Mouse (Mus musculus) hindbrain, embryonic 10.5 days (tissue): ENCODE measurements around the gene Trhr2. TPM values are rescaled to one million over a fixed set of nuclear protein-coding genes. Genes with fewer than 3 reads are reported as not detected.

ENCODE experiments used
- DNase-seq: peaks from one replicate; pipeline ENCODE4 v3.0.0-alpha.2; 2017; ENCODE audit warnings: low spot score
- H3K27ac ChIP-seq: fragments of 300-500 bp; sonication (generic); 2 replicates; pipeline ENCODE4 v1.5.1; 2016; ENCODE audit warnings: mild to moderate bottlenecking, moderate library complexity
- H3K27me3 ChIP-seq: fragments of 300-500 bp; sonication (generic); 2 replicates; pipeline ENCODE4 v1.6.1; 2016; ENCODE audit warnings: mild to moderate bottlenecking; ENCODE audit not compliant: poor library complexity, insufficient read depth, severe bottlenecking
- H3K36me3 ChIP-seq: fragments of 300-500 bp; sonication (generic); 2 replicates; pipeline ENCODE4 v1.6.1; 2016; ENCODE audit warnings: mild to moderate bottlenecking, moderate library complexity
- H3K4me1 ChIP-seq: fragments of 300-500 bp; sonication (generic); replicated peaks from 2 replicates; pipeline ENCODE4 v1.6.1; 2016; ENCODE audit warnings: mild to moderate bottlenecking
- H3K4me3 ChIP-seq: fragments of 300-500 bp; sonication (generic); 2 replicates; pipeline ENCODE4 v1.5.1; 2016; ENCODE audit warnings: mild to moderate bottlenecking, moderate library complexity
- H3K9me3 ChIP-seq: fragments of 300-500 bp; sonication (generic); 2 replicates; pipeline ENCODE4 v1.6.1; 2016; ENCODE audit warnings: mild to moderate bottlenecking, moderate library complexity
- WGBS: fragments of 180-500 bp; shearing (Covaris S2); methylation state at CpG from one replicate; pipeline ENCODE4 v1.1.7; 2016; 5-methylcytosine and 5-hydroxymethylcytosine counted together
- polyA plus RNA-seq: library from polyadenylated mRNA; unstranded; fragments of >200 nt; fragmentation: Nextera tagmentation; extraction: Ambion mirVana; gene quantifications from 2 replicates; pipeline ENCODE4 v1.2.1, GENCODE M21; 2016

The Trhr2 gene
- polyA plus RNA-seq, 1 experiment from 2014 or later: not detected

DNA sequence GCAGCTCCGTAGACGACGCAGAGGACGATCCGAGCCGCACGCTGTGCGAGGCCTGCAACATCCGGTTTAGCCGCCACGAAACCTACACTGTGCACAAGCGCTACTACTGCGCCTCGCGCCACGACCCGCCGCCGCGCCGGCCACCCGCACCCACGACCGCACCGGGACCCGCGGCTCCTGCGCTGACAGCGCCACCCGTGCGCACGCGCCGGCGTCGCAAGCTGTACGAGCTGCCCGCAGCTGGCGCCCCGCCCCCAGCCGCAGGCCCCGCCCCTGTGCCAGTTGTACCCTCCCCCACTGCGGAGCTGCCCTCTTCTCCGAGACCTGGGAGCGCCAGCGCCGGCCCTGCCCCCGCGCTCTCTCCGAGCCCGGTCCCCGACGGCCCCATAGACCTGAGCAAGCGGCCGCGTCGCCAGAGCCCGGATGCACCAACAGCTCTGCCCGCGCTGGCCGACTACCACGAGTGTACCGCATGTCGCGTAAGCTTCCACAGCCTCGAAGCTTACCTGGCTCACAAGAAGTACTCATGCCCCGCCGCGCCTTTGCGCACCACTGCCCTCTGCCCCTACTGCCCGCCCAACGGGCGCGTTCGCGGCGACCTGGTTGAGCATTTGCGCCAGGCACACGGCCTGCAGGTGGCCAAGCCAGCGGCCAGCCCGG is 24.2 kb downstream of the Trhr2 start:
- DNase-seq: peak; percentile 80
- Histone ChIP-seq H3K27ac (peak overlapping the region; percentile 62), H3K4me1 (peaks cover 37% of the 10 kb centered on the region), H3K9me3 (no peaks in the 10 kb centered on the region), H3K27me3 (peaks cover 88% of the 10 kb centered on the region), H3K4me3 (peak overlapping the region; percentile 66), H3K36me3 (peaks cover 44% of the 10 kb centered on the region)
- WGBS: 4% methylated on average over 81 of the region's 81 CpGs

DNA sequence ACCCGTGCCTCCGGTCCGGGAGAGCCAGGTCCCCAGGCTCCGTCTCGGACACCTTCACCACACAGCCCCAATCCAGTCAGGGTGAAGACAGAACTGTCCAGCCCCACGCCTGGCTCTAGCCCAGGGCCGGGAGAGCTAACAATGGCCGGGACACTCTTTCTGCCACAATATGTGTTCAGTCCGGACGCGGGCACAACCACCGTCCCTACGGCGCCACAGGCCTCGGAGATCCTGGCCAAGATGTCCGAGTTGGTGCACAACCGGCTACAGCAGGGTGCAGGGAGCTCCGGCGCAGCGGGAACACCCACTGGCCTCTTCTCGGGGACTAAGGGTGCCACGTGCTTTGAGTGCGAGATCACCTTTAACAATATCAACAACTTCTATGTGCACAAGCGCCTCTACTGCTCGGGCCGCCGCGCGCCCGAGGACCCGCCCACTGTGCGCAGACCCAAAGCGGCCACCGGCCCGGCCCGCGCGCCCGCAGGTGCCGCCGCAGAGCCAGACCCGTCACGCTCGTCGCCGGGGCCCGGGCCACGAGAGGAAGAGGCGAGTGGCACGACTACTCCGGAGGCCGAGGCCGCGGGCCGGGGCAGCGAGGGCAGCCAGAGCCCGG is 24.8 kb downstream of the Trhr2 start:
- DNase-seq: no peak
- H3K27me3 ChIP-seq: peaks cover 82% of the 10 kb centered on the region
- peak overlapping the region; percentile 66 for H3K4me3 ChIP-seq
- peaks cover 44% of the 10 kb centered on the region for H3K4me1 ChIP-seq
- H3K27ac ChIP-seq: peak overlapping the region; percentile 62
- peaks cover 44% of the 10 kb centered on the region for H3K36me3 ChIP-seq
- H3K9me3 ChIP-seq: no peaks in the 10 kb centered on the region
- WGBS: 10% methylated on average over 57 of the region's 57 CpGs

DNA sequence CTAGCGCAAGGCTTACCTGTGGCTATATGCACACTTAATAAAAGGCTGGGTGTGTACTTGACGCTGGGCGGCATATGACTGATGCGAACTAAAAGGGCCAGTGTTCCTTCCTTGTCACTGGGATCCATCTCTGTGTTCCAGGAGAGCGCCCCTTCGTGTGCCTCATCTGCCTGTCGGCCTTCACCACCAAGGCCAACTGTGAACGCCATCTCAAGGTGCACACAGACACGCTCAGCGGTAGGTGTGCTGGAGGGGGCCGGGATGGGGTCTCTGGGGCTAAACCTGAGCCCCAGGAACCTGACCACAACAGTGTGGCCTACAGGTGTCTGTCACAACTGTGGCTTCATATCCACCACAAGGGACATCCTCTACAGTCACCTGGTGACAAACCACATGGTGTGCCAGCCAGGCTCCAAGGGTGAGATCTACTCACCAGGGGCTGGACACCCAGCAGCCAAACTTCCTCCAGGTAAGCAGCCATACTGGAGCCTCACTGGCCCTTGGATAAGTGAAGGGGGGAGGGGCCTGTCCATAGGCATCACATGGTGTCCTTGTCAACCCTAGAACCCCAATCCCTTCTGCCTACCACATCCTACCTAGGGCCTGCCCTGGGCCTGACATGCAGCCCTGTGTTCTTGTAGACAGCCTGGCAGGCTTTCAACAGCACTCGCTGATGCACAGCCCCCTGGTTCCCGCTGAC is 25.6 kb downstream of the Trhr2 start:
- Histone ChIP-seq H3K27me3 (peaks cover 83% of the 10 kb centered on the region), H3K4me3 (peak overlapping the region; percentile 66; the same call in 1 of the 2 replicates), H3K4me1 (peaks cover 52% of the 10 kb centered on the region), H3K9me3 (no peaks in the 10 kb centered on the region), H3K27ac (no peak overlapping the region), H3K36me3 (peaks cover 44% of the 10 kb centered on the region)
- DNase-seq: no peak
- WGBS: 81% methylated on average over 13 of the region's 13 CpGs

DNA sequence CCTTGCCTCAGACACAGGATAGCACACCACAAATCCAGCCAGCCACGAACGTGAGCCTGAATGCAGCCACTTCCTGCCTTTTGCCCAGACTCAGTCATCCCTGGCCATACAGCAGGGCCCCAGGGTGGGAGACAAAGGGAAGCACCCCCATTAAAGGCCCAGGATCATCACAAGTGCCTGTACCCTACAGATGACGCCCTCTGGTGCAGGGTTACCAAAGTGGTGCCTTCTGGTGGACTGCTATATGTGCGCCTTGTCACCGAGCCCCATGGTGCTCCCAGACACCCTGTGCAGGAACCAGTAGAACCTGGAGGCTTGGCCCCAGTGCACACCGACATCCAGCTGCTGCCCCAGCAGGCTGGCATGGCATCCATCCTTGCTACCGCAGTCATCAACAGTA is 27.0 kb downstream of the Trhr2 start:
- WGBS: 80% methylated on average over 7 of the region's 7 CpGs
- Histone ChIP-seq H3K4me1 (peaks cover 66% of the 10 kb centered on the region), H3K4me3 (no peak overlapping the region), H3K27me3 (peaks cover 69% of the 10 kb centered on the region), H3K27ac (no peak overlapping the region), H3K36me3 (peaks cover 44% of the 10 kb centered on the region), H3K9me3 (no peaks in the 10 kb centered on the region)
- no peak for DNase-seq

DNA sequence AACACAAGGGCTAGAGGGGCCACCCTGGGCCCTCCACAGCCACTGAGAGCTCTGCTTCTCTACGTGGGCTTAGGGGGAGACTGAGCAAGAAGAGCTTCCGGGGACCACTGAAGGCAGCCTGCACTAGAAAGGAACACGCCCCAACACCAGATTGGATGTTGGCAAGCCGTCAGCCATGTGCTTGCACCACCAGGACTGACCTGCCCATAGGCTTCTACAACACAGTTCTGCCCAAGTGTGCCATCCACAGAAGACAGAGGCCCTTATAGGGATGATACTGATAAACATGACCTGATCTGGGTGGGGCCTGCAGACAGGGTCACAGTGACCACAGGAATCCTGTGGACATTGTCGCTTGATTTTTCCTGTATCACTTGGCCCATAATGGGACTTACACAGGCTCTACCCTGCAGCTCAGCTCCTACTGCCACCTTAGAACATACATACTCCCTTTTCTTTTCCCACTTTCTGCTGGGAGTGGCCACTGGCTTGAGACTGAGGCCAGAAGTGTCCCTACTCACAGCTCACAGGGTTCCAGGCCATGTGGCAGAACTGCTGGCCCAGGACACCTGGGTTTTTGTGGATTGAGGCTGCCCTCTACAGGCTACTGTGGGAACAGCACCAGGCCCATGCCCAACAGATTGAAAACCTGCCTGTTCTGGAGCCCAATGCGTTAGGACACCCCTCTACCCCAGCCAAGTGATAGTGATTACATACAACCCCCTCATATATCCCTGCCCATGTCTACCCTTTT is 27.6 kb downstream of the Trhr2 start:
- WGBS: 68% methylated on average over 6 of the region's 6 CpGs
- H3K36me3 ChIP-seq: peaks cover 41% of the 10 kb centered on the region
- peaks cover 72% of the 10 kb centered on the region for H3K4me1 ChIP-seq
- DNase-seq: peak; percentile 87
- peaks cover 63% of the 10 kb centered on the region for H3K27me3 ChIP-seq
- no peak overlapping the region for H3K4me3 ChIP-seq
- no peaks in the 10 kb centered on the region for H3K9me3 ChIP-seq
- peak overlapping the region; percentile 45; the same call in 1 of the 2 replicates for H3K27ac ChIP-seq

DNA sequence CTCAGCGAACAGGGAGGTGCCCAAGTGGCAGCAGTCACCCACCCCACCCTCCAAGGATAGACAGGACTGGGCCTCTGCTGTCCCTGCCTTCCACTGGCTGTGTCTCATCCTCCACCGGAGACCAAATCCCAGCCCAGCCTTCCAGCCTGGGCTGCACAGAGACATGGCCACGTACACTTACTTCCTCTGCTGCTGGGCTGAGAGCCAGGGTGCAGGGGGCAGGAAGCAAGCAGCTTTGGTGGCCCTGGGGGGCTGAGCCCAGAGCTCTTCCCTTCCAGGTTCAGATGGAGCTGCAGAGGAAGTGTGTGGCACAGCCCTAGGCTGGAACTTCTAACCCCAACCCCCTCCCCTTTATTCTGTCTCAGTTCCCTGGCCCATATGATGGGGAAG is 29.4 kb downstream of the Trhr2 start:
- no peaks in the 10 kb centered on the region for H3K9me3 ChIP-seq
- DNase-seq: no peak
- no peak overlapping the region for H3K4me3 ChIP-seq
- peaks cover 59% of the 10 kb centered on the region for H3K27me3 ChIP-seq
- 75% methylated on average over 3 of the region's 3 CpGs for WGBS
- H3K27ac ChIP-seq: peak overlapping the region; percentile 29
- peaks cover 29% of the 10 kb centered on the region for H3K36me3 ChIP-seq
- peaks cover 69% of the 10 kb centered on the region for H3K4me1 ChIP-seq

DNA sequence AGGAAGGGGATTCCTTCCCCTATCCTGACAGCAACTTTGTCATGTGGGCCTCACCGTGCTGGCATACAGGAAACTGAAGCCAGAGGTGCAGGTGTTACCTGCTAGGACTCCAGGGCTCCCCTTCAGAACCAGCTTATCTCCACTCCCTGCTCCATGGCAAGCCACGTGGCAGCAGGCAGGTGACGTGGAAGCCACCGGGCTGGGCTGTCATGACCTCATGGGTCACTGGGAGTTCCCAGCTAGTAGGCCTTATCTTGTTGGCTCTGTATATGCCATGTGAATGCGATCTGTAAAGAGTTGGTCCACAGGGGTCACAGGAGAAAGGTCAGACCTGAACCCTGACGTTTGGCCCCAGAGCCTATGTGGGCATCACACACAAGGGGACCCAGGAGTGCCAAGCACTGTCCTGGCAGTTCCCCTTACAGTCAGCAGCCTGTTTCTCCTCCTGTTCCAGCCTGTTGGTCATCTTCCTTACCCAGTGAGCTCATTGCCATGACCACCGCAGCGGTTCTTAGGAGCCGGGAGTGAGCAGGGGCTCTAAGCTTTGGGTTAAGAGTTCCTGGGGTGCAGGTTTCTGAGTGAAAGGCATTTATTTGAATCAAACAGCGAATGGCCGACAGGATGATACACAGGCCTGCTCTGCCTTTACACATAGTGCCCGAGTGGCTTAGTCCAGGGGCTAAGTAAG is 30.0 kb downstream of the Trhr2 start:
- Histone ChIP-seq H3K27ac (peak overlapping the region; percentile 53), H3K4me3 (no peak overlapping the region), H3K4me1 (peaks cover 69% of the 10 kb centered on the region), H3K36me3 (peaks cover 29% of the 10 kb centered on the region), H3K27me3 (peaks cover 59% of the 10 kb centered on the region), H3K9me3 (no peaks in the 10 kb centered on the region)
- no peak for DNase-seq
- WGBS: 75% methylated on average over 12 of the region's 12 CpGs

DNA sequence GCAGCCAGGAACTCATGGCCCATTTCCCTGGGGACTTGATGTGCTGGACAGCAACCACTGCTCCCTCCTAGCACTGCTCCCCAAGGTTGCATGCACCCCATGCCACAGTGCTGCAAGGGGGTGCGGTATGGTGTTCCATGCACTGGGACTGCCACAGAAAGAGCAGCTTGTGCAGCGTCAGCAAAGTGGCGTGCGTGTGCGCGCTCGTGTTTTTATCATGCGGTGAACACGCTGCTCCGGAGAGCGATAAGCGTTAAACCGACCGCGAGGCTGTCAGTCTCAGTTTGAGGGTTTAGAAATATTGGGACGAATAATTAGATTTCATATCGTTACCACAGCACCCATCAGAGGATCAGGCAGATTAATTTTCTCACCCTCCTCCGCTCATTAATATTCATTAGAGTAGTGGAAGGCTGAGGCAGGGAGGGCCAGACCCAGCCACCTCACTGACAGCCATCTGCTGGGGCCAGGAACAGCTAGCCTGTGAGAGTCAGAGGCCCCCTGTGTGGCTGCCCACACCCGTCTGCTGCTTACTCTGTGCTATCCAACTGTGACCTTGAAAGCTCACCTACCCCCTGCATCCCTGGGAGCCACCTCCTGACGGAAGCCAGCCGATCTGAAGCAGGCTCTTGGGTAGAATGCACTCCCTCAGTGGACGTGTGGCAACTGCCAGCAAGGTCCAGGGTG is 30.9 kb downstream of the Trhr2 start:
- Histone ChIP-seq H3K36me3 (peaks cover 22% of the 10 kb centered on the region), H3K27me3 (peaks cover 58% of the 10 kb centered on the region), H3K9me3 (no peaks in the 10 kb centered on the region), H3K4me1 (peaks cover 73% of the 10 kb centered on the region), H3K4me3 (no peak overlapping the region), H3K27ac (peak overlapping the region; percentile 53)
- WGBS: 77% methylated on average over 22 of the region's 22 CpGs
- no peak for DNase-seq

DNA sequence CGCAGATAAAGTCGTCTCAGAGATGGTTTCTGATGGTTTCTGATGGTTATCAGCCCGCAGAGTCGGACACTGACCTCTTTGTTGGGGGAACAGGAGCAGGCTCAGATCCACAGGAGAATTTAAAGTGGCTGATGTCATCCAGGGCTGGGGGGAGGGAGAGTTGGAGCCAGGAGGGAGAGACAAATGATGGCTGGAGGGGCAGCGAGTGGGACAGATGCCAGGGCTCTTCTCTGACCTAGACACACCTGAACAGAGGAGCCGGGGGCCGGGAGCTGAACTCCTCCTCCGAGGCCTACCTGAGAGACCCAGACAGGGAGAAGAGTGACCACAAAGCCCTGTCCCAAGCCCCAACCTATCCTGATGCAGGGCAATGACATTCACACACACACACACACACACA is 31.5 kb downstream of the Trhr2 start:
- Histone ChIP-seq H3K27ac (peak overlapping the region; percentile 62; the same call in 1 of the 2 replicates), H3K4me3 (no peak overlapping the region), H3K9me3 (no peaks in the 10 kb centered on the region), H3K27me3 (peaks cover 52% of the 10 kb centered on the region), H3K36me3 (peaks cover 16% of the 10 kb centered on the region; the same call in 1 of the 2 replicates), H3K4me1 (peaks cover 79% of the 10 kb centered on the region)
- WGBS: 80% methylated on average over 8 of the region's 8 CpGs
- no peak for DNase-seq

DNA sequence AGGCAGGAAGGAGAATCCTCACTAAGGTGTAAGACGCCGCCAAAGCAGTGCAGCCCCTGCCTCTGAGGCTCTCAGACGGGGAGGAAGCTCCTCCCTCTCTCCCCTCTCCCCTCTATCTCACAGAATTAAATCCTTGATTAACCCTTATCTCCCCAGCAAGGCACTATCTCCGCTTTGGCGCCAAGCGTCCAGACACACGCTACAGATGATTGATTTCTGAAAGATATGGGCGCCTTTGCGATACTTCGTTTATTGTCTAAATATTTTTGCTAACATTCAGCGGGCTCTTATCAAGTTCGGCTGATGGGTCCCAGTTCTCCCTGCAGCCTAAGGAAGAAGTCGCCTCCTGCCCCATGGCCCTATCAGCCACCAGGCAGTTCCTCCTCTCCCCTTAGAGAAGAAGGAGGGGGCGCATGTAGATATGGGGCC is 34.4 kb downstream of the Trhr2 start:
- DNase-seq: no peak
- Histone ChIP-seq H3K27me3 (peaks cover 52% of the 10 kb centered on the region), H3K4me3 (no peak overlapping the region), H3K27ac (peak overlapping the region; percentile 57; the same call in 1 of the 2 replicates), H3K9me3 (no peaks in the 10 kb centered on the region), H3K4me1 (peaks cover 88% of the 10 kb centered on the region), H3K36me3 (no peaks in the 10 kb centered on the region)
- WGBS: 16% methylated on average over 14 of the region's 14 CpGs

DNA sequence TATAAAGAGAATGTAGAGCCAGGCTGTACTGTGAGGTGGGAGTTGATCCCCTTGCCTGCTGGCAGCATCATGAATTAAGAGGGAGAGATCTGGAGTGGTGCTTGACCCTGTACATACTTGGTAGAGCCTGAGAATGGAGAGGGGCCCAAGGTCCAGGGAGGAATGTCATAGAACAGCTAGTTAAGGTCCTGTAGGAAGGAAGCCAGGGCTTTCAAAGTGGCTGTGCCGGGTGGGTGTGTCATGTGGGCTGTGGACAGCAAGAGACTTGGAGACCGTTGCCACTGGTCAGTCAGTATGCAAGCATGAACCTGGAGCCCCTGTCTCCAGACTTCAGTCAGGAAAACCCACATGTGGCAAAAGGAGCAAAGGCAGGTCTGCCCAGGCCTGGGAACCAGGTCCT is 35.4 kb downstream of the Trhr2 start:
- H3K36me3 ChIP-seq: no peaks in the 10 kb centered on the region
- H3K9me3 ChIP-seq: no peaks in the 10 kb centered on the region
- WGBS: 73% methylated on average over 2 of the region's 2 CpGs
- peaks cover 46% of the 10 kb centered on the region for H3K27me3 ChIP-seq
- peaks cover 88% of the 10 kb centered on the region for H3K4me1 ChIP-seq
- H3K27ac ChIP-seq: peak overlapping the region; percentile 63
- H3K4me3 ChIP-seq: no peak overlapping the region
- DNase-seq: no peak
